ENCODE assay signal across 7 mouse cellular contexts in the genomic region with DNA sequence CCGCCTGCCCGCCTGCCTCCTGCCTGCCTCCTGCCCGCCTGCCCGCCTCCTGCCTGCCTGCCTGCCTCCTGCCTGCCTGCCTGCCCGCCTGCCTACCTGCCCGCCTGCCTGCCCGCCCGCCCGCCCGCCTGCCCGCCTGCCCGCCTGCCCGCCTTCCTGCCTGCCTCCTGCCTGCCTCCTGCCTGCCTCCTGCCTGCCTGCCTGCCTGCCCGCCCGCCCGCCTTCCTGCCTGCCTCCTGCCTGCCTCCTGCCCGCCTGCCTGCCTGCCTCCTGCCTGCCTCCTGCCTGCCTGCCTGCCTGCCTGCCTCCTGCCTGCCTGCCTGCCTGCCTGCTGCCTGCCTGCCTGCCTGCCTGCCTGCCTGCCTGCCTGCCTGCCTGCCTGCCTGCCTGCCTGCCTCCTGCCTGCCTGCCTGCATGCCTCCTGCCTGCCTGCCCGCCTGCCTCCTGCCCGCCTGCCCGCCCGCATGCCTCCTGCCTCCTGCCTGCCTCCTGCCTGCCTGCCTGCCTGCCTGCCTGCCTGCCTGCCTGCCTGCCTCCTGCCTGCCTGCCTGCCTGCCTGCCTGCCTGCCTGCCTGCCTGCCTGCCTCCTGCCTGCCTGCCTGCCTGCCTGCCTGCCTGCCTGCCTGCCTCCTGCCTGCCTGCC.
DNase-seq lines count a peak whose midpoint lies in the region; ATAC-seq and TF ChIP-seq lines count a peak whose summit lies in the region.
"Not testable (repeated sequence)": the region's sequence is repeated elsewhere in the genome, so short reads cannot be mapped to it uniquely, and the experiment has no call there.

No protein-coding gene starts in this region.

- H3K9ac ChIP-seq in forebrain, embryonic 11.5 days (ENCODE audit: low read length); hindbrain, embryonic 15.5 days; limb, embryonic 12.5 days (replicated peaks); lung, embryonic 14.5 days; midbrain, postnatal 0 days (replicated peaks; ENCODE audit: low read length, poor library complexity, severe bottlenecking): not testable (repeated sequence)
- peak overlapping the region; percentile 70; the same call in 1 of the 2 replicates for H3K9ac ChIP-seq in heart, embryonic 13.5 days

- not testable (repeated sequence) for H3K4me2 ChIP-seq in forebrain, embryonic 11.5 days (ENCODE audit: low read depth, low read length, severe bottlenecking)
- H3K4me2 ChIP-seq in heart, embryonic 13.5 days, result peak overlapping the region; percentile 62
- H3K4me2 ChIP-seq in hindbrain, embryonic 15.5 days, result peak overlapping the region; percentile 35; the same call in 1 of the 2 replicates
- peak overlapping the region; percentile 47 for H3K4me2 ChIP-seq in limb, embryonic 12.5 days
- peak overlapping the region; percentile 40; the same call in 1 of the 2 replicates for H3K4me2 ChIP-seq in lung, embryonic 14.5 days
- peak overlapping the region; percentile 18; the same call in 1 of the 2 replicates for H3K4me2 ChIP-seq in midbrain, postnatal 0 days (ENCODE audit: low read depth, low read length, poor library complexity, severe bottlenecking)

- not testable (repeated sequence) for H3K27ac ChIP-seq in forebrain, embryonic 11.5 days (ENCODE audit: low read depth, low read length); heart, embryonic 13.5 days (replicated peaks); hindbrain, embryonic 15.5 days (replicated peaks); limb, embryonic 12.5 days; lung, embryonic 14.5 days (ENCODE audit: low read depth); midbrain, postnatal 0 days (ENCODE audit: low read depth, low read length)

- ATAC-seq in forebrain, embryonic 11.5 days (replicated peaks; ENCODE audit: low FRiP score); heart, embryonic 13.5 days (ENCODE audit: extremely low read depth, insufficient number of reproducible peaks, low FRiP score, low TSS enrichment); hindbrain, embryonic 15.5 days (ENCODE audit: low FRiP score, low read depth); limb, embryonic 12.5 days (ENCODE audit: insufficient number of reproducible peaks, insufficient read depth, low FRiP score, low TSS enrichment, low read depth); lung, embryonic 14.5 days (ENCODE audit: insufficient read depth); midbrain, postnatal 0 days (ENCODE audit: low FRiP score): not testable (repeated sequence)

- WGBS in forebrain, embryonic 11.5 days, result 67% methylated on average over 14 of the region's 21 CpGs
- WGBS in heart, embryonic 13.5 days, result 34% methylated on average over 8 of the region's 21 CpGs
- 42% methylated on average over 16 of the region's 21 CpGs for WGBS in hindbrain, embryonic 15.5 days
- WGBS in limb, embryonic 12.5 days, result 58% methylated on average over 7 of the region's 21 CpGs
- 15% methylated on average over 8 of the region's 21 CpGs for WGBS in lung, embryonic 14.5 days
- WGBS in midbrain, postnatal 0 days, result 76% methylated on average over 5 of the region's 21 CpGs

- H3K4me3 ChIP-seq in forebrain, embryonic 11.5 days (ENCODE audit: low read depth, low read length), result peak overlapping the region; percentile 19
- peak overlapping the region; percentile 38 for H3K4me3 ChIP-seq in heart, embryonic 13.5 days
- 0 out of 2 replicates have a peak overlapping the region, but pooled peaks have one; percentile 22 for H3K4me3 ChIP-seq in hindbrain, embryonic 15.5 days
- peak overlapping the region; percentile 34 for H3K4me3 ChIP-seq in limb, embryonic 12.5 days (replicated peaks)
- peak overlapping the region; percentile 12; the same call in 1 of the 2 replicates for H3K4me3 ChIP-seq in lung, embryonic 14.5 days (ENCODE audit: low read depth, low read length)
- peak overlapping the region; percentile 24; the same call in 1 of the 2 replicates for H3K4me3 ChIP-seq in midbrain, postnatal 0 days (ENCODE audit: low read depth, low read length)

- H3K27me3 ChIP-seq in forebrain, embryonic 11.5 days (ENCODE audit: control insufficient read depth, insufficient read depth, low read length); hindbrain, embryonic 15.5 days; limb, embryonic 12.5 days; lung, embryonic 14.5 days (ENCODE audit: insufficient read depth, low read length); midbrain, postnatal 0 days (ENCODE audit: insufficient read depth, low read length): not testable (repeated sequence)
- peaks cover 11% of the 10 kb centered on the region; the same call in 1 of the 2 replicates for H3K27me3 ChIP-seq in heart, embryonic 13.5 days (replicated peaks)

- not testable (repeated sequence) for H3K4me1 ChIP-seq in forebrain, embryonic 11.5 days (replicated peaks; ENCODE audit: control insufficient read depth, insufficient read depth, low read length); hindbrain, embryonic 15.5 days (replicated peaks); lung, embryonic 14.5 days (ENCODE audit: insufficient read depth); midbrain, postnatal 0 days (ENCODE audit: insufficient read depth, low read length)
- peaks cover 19% of the 10 kb centered on the region for H3K4me1 ChIP-seq in heart, embryonic 13.5 days
- H3K4me1 ChIP-seq in limb, embryonic 12.5 days (replicated peaks), result peaks cover 17% of the 10 kb centered on the region

- peak; percentile 88 for DNase-seq in R1 (ENCODE audit: low read depth, low spot score)
- peak; percentile 66 for DNase-seq in forebrain, embryonic 11.5 days (ENCODE audit: low spot score)
- DNase-seq in lung, embryonic 14.5 days; midbrain, postnatal 0 days (ENCODE audit: low spot score): not testable (repeated sequence)

- not testable (repeated sequence) for H3K36me3 ChIP-seq in forebrain, embryonic 11.5 days (ENCODE audit: control insufficient read depth, insufficient read depth, low read length); heart, embryonic 13.5 days; hindbrain, embryonic 15.5 days; limb, embryonic 12.5 days; lung, embryonic 14.5 days (ENCODE audit: insufficient read depth); midbrain, postnatal 0 days (ENCODE audit: insufficient read depth, low read length)

- H3K9me3 ChIP-seq in forebrain, embryonic 11.5 days (ENCODE audit: control insufficient read depth, low read length); heart, embryonic 13.5 days; hindbrain, embryonic 15.5 days; limb, embryonic 12.5 days; lung, embryonic 14.5 days (ENCODE audit: low read depth, low read length); midbrain, postnatal 0 days (ENCODE audit: low read length): not testable (repeated sequence)

- TF ChIP-seq CTCF in lung, embryonic 14.5 days (IDR thresholded peaks at IDR 0.05; ENCODE audit: low read depth); midbrain, postnatal 0 days (IDR thresholded peaks at IDR 0.05): not testable (repeated sequence)
